Mouse (Mus musculus) heart, adult 9 months (tissue): ENCODE results near the gene Bbs5.
A peak's percentile ranks its signal among the peaks of the same experiment; 100 is the strongest.
"Not testable (repeated sequence)": the region's sequence is repeated elsewhere in the genome, so short reads cannot be mapped to it uniquely, and the experiment has no call there.

ENCODE experiments used
- DNase-seq, 2 experiments: peaks; one replicate each; pipeline ENCODE4 v3.0.0; 2022; ENCODE audit warnings: low spot score in 2 of 2

Bbs5 gene

DNA sequence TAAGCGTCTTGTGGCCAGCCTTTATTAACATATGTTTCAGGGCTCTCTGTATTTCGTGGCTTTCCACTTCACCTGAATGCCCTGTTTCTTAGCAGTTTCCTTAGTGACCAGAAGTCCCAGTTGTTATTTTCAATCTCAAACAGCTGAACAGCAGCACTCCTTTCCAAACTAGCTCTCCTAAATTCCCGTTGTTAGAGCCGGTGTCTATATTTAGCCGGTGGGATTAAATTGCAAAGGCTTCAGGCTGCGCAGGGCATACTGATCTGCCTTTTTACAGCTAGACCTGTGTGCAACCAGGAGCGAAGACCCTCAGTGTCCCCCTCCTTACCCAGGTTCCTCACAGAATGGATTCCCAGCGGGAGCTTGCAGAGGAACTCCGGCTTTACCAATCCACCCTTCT, 22.9 kb downstream of the Bbs5 start, which contains the start of gene Klhl41:
Gene Klhl41, plus strand, starts transcription at position 268 of the 400 bp plus-strand sequence.
- DNase-seq = no peak

- no peak for DNase-seq
These were observed 26.8 kb downstream of the Bbs5 start for GRCm38 (mm10) chr2:69673723-69674122.

DNA sequence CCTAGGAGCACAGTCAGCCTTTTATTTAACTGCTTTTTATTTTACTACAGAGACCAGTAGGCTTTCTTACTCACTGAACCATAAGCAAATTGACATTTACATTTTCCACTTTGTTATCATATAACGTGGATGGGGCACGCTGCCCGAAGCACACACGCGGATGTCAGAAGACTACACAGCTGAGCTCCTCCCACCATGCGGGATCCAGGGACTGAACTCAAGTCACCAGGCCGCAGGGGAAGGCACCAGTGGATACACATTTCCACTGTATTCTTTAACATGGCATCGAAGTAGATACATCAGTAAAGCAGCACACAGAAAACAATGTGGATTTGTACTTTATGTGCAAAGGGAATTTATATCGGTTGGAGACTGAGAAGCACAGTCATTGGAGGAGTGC, 28.3 kb downstream of the Bbs5 start:
- DNase-seq = no peak

GRCm38 (mm10) chr2:69676713-69677112, 29.7 kb downstream of the Bbs5 start:
- DNase-seq = no peak

GRCm38 (mm10) chr2:69677215-69677614, 30.2 kb downstream of the Bbs5 start:
- DNase-seq = not testable (repeated sequence)

DNA sequence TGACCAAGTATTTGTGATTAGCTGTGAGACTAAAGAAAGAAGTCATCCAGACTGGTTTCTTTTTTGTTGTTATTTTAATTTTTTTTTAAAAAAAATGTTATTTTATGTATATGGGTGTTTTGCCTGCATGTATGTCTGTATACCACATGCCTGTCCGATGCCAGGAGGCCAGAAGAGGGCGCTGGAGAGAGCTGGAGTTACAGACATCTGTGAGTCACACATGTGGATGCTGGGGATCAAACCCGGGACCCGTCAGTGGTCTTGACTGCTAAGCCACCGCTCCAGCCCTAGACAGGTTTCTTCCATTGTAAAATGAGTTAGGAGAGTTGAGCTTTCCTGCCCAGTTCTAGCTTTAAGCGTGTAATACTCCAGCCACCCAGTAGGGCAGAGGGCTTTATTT, 33.0 kb downstream of the Bbs5 start:
- DNase-seq = no peak

- DNase-seq = no peak
These were observed 35.0 kb downstream of the Bbs5 start for GRCm38 (mm10) chr2:69681931-69682330.

DNA sequence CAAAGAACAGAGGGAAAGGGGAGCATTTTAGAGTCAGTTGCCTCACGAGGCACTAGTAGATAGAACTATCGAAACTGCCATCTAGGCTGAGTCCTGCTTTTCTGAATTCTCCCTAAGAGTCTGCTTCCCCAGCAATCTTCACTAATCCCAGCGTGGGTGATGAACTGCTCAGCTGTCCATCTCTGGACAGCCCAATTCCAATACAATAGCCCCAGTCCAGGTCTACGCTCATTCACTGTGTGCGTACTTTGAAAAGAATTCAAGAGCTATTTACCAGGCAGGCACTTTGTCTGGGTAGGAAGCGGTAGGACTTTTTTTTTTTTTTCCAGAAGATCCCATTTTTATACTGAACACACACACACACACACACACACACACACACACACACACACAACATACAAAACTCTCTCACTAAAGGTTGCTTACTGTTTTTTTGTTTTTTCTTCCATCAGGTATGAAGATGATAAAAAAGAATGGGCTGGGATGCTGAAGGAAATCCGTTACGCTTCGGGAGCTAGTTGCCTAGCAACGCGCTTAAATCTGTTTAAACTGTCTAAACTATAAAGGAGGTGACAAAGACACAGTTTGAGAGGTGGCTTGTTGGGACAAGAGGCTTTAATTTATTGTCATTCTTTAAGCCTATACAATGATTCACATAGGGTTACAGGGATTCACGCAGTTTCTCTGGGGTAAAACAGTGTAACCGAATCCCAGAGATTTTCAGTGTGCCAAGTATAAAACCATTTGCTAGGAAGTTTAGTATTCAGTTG, 36.2 kb downstream of the Bbs5 start:
- no peak for DNase-seq

- DNase-seq = no peak
These were observed 37.5 kb downstream of the Bbs5 start for GRCm38 (mm10) chr2:69684488-69684887.

DNA sequence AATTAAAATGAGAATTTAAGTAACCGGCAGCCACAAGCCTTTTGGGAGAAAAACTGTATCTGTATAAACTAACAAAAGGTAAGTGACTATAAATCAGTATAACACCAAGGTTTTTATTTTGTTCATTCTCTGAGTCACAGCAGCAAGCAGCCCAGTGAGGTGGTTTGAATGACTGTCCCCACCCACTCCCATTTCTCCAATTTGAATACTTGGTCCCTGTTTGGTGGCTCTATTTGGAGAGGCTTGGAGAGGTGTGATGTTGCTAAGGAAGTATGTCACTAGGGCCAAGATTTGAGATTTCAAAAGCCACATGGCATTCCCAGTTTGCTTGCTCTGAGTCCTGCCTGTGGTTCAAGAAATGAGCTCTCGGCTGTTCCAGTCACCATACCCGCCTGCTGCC, 43.2 kb downstream of the Bbs5 start:
- DNase-seq = no peak

DNA sequence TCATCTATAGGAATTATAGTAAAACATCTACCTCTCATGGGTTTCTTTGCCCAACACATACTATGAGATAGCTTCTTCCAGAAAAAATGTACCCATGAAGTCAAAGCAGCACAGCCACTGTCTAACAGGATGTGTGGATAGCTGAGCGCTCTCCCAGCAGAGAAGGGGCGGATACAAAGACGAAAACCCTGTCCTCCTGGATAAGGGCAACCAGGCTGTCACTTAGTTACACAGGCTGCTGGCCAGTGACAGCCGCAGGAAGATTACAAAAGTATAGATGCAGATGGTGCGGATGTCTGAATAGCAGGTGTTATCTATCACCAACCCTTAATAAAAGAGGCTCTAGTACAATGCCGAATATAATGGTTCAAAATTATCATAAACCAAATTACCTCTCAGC, 43.9 kb downstream of the Bbs5 start:
- no peak for DNase-seq

DNA sequence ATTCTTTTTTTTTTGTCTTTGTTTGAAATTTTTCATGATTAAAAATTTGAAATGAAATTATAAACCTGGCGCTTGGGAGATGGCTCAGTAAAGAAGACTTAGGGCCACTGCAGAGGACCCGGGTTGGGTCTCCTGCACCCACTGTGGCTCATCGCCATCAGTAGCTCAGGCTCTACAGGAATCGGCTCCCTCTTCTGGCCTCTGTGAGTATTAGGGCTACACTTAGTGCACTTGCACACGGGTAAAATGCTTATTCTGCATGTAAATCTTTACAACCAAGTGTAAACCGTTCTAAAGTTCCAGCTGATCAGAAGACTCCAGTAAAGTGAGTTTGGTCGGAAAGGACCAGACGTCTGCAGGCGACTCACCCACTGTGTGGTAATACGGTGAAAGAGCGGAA, 46.5 kb downstream of the Bbs5 start:
- no peak for DNase-seq

DNA sequence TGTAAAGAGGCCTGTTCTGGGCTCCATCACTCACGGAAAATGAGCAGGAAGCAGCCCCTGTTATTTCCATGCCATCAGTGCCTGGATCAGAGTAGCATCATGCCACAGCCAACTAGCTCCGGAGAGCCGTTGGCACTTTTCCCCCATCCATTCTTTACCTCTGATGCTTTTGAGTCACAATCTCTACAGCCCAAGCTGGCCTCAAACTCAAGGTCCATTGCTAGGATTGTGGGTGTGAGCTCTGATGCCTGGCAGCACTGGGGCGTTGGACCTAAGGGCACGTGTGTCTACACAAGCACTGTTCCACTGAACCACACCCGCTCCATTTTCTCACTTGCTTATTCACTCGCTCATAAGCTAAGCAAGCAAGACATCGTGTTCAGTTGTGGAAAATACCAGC, 53.5 kb downstream of the Bbs5 start:
- no peak for DNase-seq

DNA sequence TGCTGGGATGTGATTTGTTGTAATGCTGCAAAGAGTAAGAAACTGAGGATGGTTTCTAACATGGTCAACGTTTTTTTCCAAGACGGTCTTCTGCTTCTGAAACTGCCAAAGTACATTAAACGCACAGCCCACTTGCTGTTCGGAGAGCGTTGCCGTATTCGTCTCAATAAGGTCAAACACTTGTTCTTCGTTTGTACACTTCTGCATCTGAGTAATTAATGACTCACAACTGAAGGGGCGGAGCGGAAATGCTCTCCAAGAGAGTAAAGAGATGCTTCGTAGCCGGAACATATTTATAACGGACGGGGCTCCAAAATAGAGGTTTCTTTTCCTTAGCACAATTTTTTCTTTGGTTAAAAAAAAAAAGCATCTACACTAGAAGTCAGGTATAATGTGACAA, 65.2 kb downstream of the Bbs5 start:
- DNase-seq = no peak

DNA sequence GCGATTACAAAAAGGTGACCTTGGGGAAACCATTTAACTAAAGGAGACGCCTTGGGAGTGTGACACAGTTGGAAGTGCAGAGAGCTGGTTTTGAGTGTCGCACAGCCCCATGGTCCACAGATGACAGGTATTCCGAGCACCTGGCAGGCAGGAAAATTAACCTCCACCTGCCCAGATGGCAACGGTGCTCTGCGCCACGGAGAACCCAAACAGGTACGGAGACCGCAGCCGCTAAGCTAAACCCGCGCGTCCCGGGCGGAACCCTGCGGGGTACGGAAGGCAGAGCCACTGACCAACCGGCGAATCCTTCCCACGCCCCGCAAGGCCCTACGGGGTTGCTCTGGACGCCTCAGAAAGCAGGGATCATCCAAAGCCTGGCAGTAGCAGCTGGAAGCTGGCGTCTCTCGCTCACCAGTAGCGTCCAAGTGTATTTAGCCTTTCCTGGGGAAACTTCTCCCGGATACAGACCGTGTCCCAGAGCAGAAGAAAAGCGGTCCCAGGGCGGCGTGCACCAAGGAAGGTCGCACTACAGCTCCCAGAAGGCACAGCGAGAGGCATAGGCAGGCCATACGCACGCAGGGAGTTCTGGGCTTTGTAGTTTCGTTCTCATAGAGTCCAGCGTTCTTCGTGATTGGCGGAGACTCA, 66.1 kb downstream of the Bbs5 start, which contains the start of gene Fastkd1:
Gene Fastkd1, minus strand, starts transcription at position 536 of the 645 bp plus-strand sequence.
- peak; percentile 91 to 96 for DNase-seq

GRCm38 (mm10) chr2:69713626-69714014, 66.6 kb downstream of the Bbs5 start:
- DNase-seq = no peak

DNA sequence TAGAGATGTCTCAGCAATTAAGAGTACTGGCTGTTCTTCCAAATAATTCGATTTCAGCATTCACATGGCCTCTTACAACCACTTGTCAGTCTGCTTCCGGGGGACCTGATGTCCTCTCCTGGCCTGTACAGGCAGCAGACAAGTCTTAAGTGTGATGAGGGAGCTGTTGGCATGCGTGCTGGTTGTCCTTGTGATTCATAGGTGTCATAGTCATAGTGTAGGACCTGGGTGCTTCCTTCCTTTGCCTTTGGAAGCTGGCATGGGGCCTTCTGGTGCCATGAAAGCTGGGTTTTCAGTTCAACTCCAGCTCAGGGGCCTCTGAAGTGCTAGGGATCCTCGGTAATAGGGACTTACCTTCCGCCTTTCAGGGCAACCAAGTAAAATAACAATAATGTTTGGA, 67.2 kb downstream of the Bbs5 start:
- DNase-seq = no peak

DNA sequence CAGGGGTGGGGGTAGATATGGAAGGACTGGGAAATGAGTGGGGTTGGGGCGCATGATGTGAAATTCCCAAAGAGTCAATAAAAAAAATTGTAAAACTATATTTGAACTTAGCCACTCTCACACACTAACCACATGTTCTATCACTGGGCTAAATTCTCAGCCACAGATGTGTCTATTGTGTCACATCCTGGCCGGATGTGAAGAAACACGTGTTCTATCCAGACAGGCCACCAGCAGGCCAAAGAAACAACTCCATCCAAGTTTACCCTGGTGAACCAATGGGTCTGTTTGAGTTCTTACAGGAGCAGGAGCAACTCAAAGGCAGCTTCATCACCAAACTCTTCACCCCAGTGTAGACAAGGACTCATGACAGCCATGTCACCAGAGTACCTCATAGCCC, 69.5 kb downstream of the Bbs5 start:
- DNase-seq = no peak
